Comparison of ENCODE assay signal across 9 mouse cellular contexts in genomic region chr10:36506033-36506726, GRCm38 (mm10). TPM values are rescaled to one million over a fixed set of nuclear protein-coding genes. Genes with fewer than 3 reads are reported as not detected.
DNase-seq lines count a peak whose midpoint lies in the region; ATAC-seq and TF ChIP-seq lines count a peak whose summit lies in the region.
"Had no signal": no experiment of that assay in that cellular context is flagged by ENCODE, and none has a peak within 500 bp of the region (broad histone marks: within the 10 kb centered on the region; RNA-seq: fewer than 3 reads in every experiment).

No protein-coding gene starts in this region.

- no peak for DNase-seq in layer of hippocampus, adult 2 months (ENCODE audit: low spot score in 2 of 2)
- no peak for DNase-seq in layer of hippocampus, adult 8-10 months (ENCODE audit: low spot score in 2 of 2)
- peak; percentile 65 for DNase-seq in cerebellum, postnatal 14 days
- peak; percentile 26 to 34 for DNase-seq in frontal cortex, postnatal 36 days (ENCODE audit: low spot score in 2 of 2)
- peak; percentile 39 for DNase-seq in right cerebral cortex, postnatal 4 days
- no peak for DNase-seq in urinary bladder, postnatal 14 days (ENCODE audit: low spot score)

- peaks cover 42% of the 10 kb centered on the region for H3K27me3 ChIP-seq in liver, embryonic 12.5 days (replicated peaks)

- no peak overlapping the region; the same call in 1 of the 2 replicates for H3K27ac ChIP-seq in layer of hippocampus, adult 2 months
- no peak overlapping the region for H3K27ac ChIP-seq in liver, embryonic 12.5 days

- WGBS in liver, embryonic 12.5 days (ENCODE audit: insufficient replicate concordance): 11% methylated on average over 13 of the region's 13 CpGs

- H3K4me1 ChIP-seq in liver, embryonic 12.5 days: no peaks in the 10 kb centered on the region

- no peak overlapping the region for H3K9ac ChIP-seq in liver, embryonic 12.5 days

- peak overlapping the region; percentile 69 for H3K4me2 ChIP-seq in liver, embryonic 12.5 days

- TF ChIP-seq CTCF in layer of hippocampus, adult 2 months (conservative IDR thresholded peaks at IDR 0.05): peak; percentile 53

- ATAC-seq in liver, embryonic 12.5 days: 0 out of 2 replicates have a peak, but pooled peaks have one; percentile 18
- no peak for ATAC-seq in inflammation-experienced regulatory T-cells, adult 6 months

- H3K36me3 ChIP-seq in liver, embryonic 12.5 days: no peaks in the 10 kb centered on the region

- H3K4me3 ChIP-seq in layer of hippocampus, adult 2 months: peak overlapping the region; percentile 69
- peak overlapping the region; percentile 48 for H3K4me3 ChIP-seq in liver, embryonic 12.5 days

- H3K9me3 ChIP-seq in liver, embryonic 12.5 days (replicated peaks): no peaks in the 10 kb centered on the region

RNA-seq across cellular contexts. Expression of gene Hs3st5, which starts 0.4 kb away (rescaled TPM):
- total RNA-seq in layer of hippocampus, adult 2 months (2021): 1 to 10 TPM; 1.3 to 1.5 TPM
- 1 to 10 TPM; 1.3 to 2.3 (median 1.8) TPM for total RNA-seq in layer of hippocampus, adult 8-10 months (2022)
- 0.05 TPM in 1 of 2 replicates, not detected in the other for polyA plus RNA-seq in liver, embryonic 12.5 days (2016; fragmentation: Nextera tagmentation; extraction: Ambion mirVana)
- polyA plus RNA-seq in inflammation-experienced regulatory T-cells, adult 6 months (2017; shearing (Covaris generic)): not detected
- total RNA-seq: liver, adult 2 months had no signal
- polyA plus RNA-seq: liver, adult 2 months had no signal

Comparison
In these comparisons a context has a peak if more than half of its experiments do, and no peak if none do; other contexts are left out.
1. DNase-seq: peak in cerebellum, postnatal 14 days (2 of 2), frontal cortex, postnatal 36 days (2 of 2) and right cerebral cortex, postnatal 4 days (single experiment); none in layer of hippocampus, adult 2 months (0 of 2), layer of hippocampus, adult 8-10 months (0 of 2) and urinary bladder, postnatal 14 days (single experiment).